Mouse (Mus musculus): ENCODE data around the gene B4galt2. TPM values are rescaled to one million over a fixed set of nuclear protein-coding genes. Genes with fewer than 3 reads are reported as not detected.

B4galt2 gene
- total RNA-seq, 2 experiments from 2014 or later = 0.54 TPM; not detected in 1

- ATAC-seq (replicated peaks; ENCODE audit: poor library complexity) = no peak
Measured at GRCm38 (mm10) chr4:117837271-117837670, 46.0 kb downstream of the B4galt2 start.

DNA sequence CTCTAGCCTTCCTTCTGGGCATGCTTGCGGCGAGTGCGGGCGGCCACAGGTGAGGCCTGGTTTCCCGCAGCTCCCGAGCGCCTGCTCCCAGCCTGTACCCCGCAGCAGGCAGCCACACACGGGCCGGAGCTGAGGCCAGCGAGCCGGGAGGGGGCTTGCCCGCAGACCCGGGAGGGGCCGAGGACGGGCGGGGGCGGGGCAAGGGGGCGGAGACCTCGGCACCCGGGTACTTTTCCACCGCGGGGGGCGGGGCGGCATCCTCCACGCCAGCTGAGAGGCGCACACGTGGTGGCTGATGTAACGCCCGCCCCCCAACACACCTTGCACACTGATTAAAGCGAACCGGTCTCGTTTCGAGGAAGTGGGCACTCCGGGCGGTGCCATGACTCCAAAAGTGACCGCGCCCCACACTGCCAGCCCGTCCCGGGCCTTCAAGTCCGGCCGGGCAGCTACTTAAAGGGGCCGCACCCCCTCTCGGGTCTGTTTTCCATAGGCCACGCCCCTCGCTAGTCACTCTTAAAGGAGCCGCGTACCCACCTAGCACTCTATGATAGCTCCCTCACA, 47.0 kb downstream of the B4galt2 start:
- ATAC-seq (replicated peaks; ENCODE audit: poor library complexity) = peak; percentile 61

GRCm38 (mm10) chr4:117835531-117836111, 47.7 kb downstream of the B4galt2 start:
- ATAC-seq (replicated peaks; ENCODE audit: poor library complexity) = peak; percentile 35

DNA sequence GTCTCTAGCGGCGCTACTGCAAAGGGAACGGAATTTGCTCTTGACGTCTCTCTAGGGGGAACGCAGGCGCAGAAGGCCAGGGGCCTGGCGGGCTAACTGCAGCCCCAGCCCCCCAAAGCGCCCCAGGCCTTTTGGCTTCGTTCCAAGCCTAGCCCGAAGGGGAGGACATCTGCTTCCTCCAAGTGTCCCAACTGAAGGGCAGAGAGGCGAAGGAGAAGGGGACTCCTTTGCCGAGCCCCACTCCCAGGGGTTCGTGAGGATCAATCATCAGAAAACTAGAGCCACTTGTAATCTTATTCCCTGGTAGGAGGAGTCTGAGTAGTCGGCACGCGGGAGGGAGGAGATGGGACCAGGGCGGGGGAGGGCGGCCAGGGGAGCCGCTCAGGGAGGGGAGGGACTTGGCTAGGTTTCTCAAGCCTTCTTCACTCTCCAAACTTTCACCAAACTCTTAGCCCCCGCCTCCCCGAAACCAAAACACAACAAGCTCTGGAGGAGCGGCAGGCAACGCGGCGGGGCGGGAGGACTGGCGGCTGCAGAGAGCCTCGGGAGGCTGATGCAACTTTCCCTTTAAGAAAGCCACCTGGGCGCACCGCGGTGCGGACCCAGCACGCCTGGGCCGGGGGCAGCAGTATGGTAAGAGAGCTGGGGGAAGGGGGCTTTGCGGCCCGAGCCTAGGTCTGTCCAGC, 48.3 kb downstream of the B4galt2 start:
- peak; percentile 44 for ATAC-seq (replicated peaks; ENCODE audit: poor library complexity)

DNA sequence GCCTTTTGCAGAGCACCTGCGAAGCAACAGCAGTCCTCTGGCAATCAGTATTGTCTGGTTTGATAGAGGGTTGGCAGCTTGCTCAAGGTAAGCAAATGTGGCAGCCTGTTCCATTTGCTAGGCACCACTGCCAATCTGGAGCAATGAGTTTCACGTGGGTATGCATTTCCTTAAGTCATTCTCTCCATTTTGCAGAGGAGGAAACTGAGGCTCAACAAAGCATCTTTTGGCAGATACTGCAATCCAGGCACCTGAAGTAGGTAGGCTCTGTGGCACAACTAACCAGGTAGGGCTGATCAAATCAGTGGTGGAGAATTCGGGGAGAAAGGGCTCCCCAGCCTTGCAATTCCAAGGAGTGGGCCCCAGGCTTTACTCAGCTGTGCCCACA, 48.8 kb downstream of the B4galt2 start, which contains the start of gene Slc6a9:
Slc6a9 (plus strand) TSS at position 50 of the 388 bp plus-strand sequence.
- no peak for ATAC-seq (replicated peaks; ENCODE audit: poor library complexity)

GRCm38 (mm10) chr4:117831920-117832691, 51.2 kb downstream of the B4galt2 start:
- no peak for ATAC-seq (replicated peaks; ENCODE audit: poor library complexity)

- no peak for ATAC-seq (replicated peaks; ENCODE audit: poor library complexity)
Measured at GRCm38 (mm10) chr4:117831499-117831898, 51.8 kb downstream of the B4galt2 start.

DNA sequence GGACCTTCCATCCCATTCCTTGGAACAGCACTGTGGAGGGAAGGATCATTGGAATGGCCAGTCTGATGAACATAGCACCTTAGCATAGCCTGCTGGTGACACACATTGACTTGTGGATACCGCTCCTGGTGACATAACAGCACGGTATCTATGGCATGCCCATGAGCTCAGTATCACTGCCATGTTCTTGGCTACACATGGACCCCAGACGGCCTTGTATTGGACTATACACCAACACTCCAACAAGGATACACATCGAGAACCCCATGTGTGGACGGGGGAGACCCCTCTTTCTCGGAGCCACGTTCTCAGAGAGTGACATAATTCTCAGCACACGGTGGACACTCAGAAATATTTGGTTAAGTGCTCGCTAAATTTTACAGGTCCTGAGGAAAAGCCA, 52.5 kb downstream of the B4galt2 start:
- no peak for ATAC-seq (replicated peaks; ENCODE audit: poor library complexity)

DNA sequence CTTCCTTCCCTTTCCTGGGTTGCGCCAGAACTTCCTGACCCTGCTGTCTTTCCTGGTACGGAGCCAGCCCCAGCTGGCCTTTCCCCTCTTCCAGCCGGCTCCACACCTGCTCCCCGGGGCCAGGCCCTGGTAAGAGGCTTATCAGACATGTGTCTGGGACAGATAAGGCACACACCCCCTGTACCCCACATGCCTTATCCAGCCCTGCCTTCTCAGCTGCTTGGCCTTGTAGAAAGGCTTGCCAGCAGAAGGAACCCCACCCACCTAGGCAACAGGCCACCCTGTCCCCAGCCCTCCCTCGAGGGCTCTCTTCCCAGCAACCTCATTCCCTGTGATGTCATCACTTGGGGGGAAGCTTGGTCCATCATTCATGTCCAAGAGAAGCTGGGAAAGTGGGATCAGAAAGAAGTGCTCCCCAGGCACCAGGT, 53.1 kb downstream of the B4galt2 start:
- peak; percentile 81 for ATAC-seq (replicated peaks; ENCODE audit: poor library complexity)

- ATAC-seq (replicated peaks; ENCODE audit: poor library complexity) = peak; percentile 30
Measured at GRCm38 (mm10) chr4:117829260-117830123, 53.8 kb downstream of the B4galt2 start.

- no peak for ATAC-seq (replicated peaks; ENCODE audit: poor library complexity)
Measured at GRCm38 (mm10) chr4:117828572-117829145, 54.6 kb downstream of the B4galt2 start.

Other genes starting within 250 kb of the B4galt2 start
- gene Dmap1, start 201.2 kb downstream of the B4galt2 start, total RNA-seq (2015) = 13.8 and 19.3 TPM in 2 replicates
- gene Dmap1, start 201.2 kb downstream of the B4galt2 start, total RNA-seq (2017) = 23.7 and 29.1 TPM in 2 replicates
- not detected in 2 replicates for gene Gm12845, start 159.1 kb downstream of the B4galt2 start, total RNA-seq (2015)
- gene Gm12845, start 159.1 kb downstream of the B4galt2 start, total RNA-seq (2017) = not detected in 2 replicates
- not detected in 2 replicates for gene Klf17, start 117.8 kb downstream of the B4galt2 start, total RNA-seq (2015)
- gene Klf17, start 117.8 kb downstream of the B4galt2 start, total RNA-seq (2017) = not detected in 2 replicates
- 0.05 TPM in 1 of 2 replicates, not detected in the other for gene Slc6a9, start 49.0 kb downstream of the B4galt2 start, total RNA-seq (2015)
- gene Slc6a9, start 49.0 kb downstream of the B4galt2 start, total RNA-seq (2017) = 0.21 and 2.6 TPM in 2 replicates
- gene Ccdc24, start 10.9 kb downstream of the B4galt2 start, total RNA-seq (2015) = not detected in 2 replicates
- not detected in 2 replicates for gene Ccdc24, start 10.9 kb downstream of the B4galt2 start, total RNA-seq (2017)
- gene Atp6v0b, start 3.8 kb upstream of the B4galt2 start, total RNA-seq (2015) = 308 and 311 TPM in 2 replicates
- 105 and 150 TPM in 2 replicates for gene Atp6v0b, start 3.8 kb upstream of the B4galt2 start, total RNA-seq (2017)
- gene Dph2, start 8.5 kb upstream of the B4galt2 start, total RNA-seq (2015) = 9.5 and 13.0 TPM in 2 replicates
- 8.3 and 10.3 TPM in 2 replicates for gene Dph2, start 8.5 kb upstream of the B4galt2 start, total RNA-seq (2017)
- gene Ipo13, start 31.5 kb upstream of the B4galt2 start, total RNA-seq (2015) = 19.1 and 19.5 TPM in 2 replicates
- gene Ipo13, start 31.5 kb upstream of the B4galt2 start, total RNA-seq (2017) = 6.2 and 10.6 TPM in 2 replicates
- not detected in 2 replicates for gene Artn, start 46.3 kb upstream of the B4galt2 start, total RNA-seq (2015)
- gene Artn, start 46.3 kb upstream of the B4galt2 start, total RNA-seq (2017) = not detected in 2 replicates

Data from megakaryocyte progenitor cell, adult 5-6 weeks (primary cell).